Mouse (Mus musculus): ENCODE data around the gene Pmis2. TPM values are rescaled to one million over a fixed set of nuclear protein-coding genes. Genes with fewer than 3 reads are reported as not detected.

Pmis2 gene
- polyA plus RNA-seq, 1 experiment from 2014 or later, result not detected

- H3K9ac ChIP-seq (replicated peaks; ENCODE audit: low read depth, low read length), result peak within 1 kb of the TSS; percentile 82
- H3K9me3 ChIP-seq (ENCODE audit: control insufficient read depth, low read depth, low read length), result no peaks in the 10 kb centered on the region
- no peaks in the 10 kb centered on the region for H3K27me3 ChIP-seq (ENCODE audit: control insufficient read depth, insufficient read depth, low read length)
- peak within 1 kb of the TSS; percentile 73 for H3K4me2 ChIP-seq (replicated peaks; ENCODE audit: low read depth, low read length)
- H3K36me3 ChIP-seq (ENCODE audit: control insufficient read depth, insufficient read depth, low read length), result peaks cover 25% of the 10 kb centered on the region
- no peak within 1 kb of the TSS for H3K27ac ChIP-seq (ENCODE audit: low read length)
- WGBS, result 2% methylated on average over 44 of the region's 44 CpGs
- H3K4me1 ChIP-seq (ENCODE audit: control insufficient read depth, insufficient read depth, low read length), result peaks cover 6% of the 10 kb centered on the region; the same call in 1 of the 2 replicates
- peak within 1 kb of the TSS; percentile 88 for H3K4me3 ChIP-seq (ENCODE audit: low read depth, low read length)
- ATAC-seq (ENCODE audit: insufficient number of reproducible peaks, insufficient read depth, low FRiP score, low read depth), result peak; percentile 95
These were observed 45.6 kb downstream of the Pmis2 start, which contains the start of gene Cox6b1 for GRCm38 (mm10) chr7:30625530-30626384. Gene Cox6b1, minus strand, starts transcription at chr7:30626151.

Other genes with a start within 250 kb of the Pmis2 start
- 2.0 and 2.7 TPM in 2 replicates for gene Nfkbid, start 249.9 kb downstream of the Pmis2 start, polyA plus RNA-seq (2014; fragmentation: Nextera tagmentation; extraction: Ambion mirVana)
- gene Aplp1, start 226.1 kb downstream of the Pmis2 start, polyA plus RNA-seq (2014; fragmentation: Nextera tagmentation; extraction: Ambion mirVana), result 37.4 and 39.0 TPM in 2 replicates
- gene Kirrel2, start 213.9 kb downstream of the Pmis2 start, polyA plus RNA-seq (2014; fragmentation: Nextera tagmentation; extraction: Ambion mirVana), result 0.45 and 1.2 TPM in 2 replicates
- 0.70 TPM in 1 of 2 replicates, not detected in the other for gene Nphs1, start 213.3 kb downstream of the Pmis2 start, polyA plus RNA-seq (2014; fragmentation: Nextera tagmentation; extraction: Ambion mirVana)
- not detected in 2 replicates for gene Prodh2, start 178.0 kb downstream of the Pmis2 start, polyA plus RNA-seq (2014; fragmentation: Nextera tagmentation; extraction: Ambion mirVana)
- gene Arhgap33, start 136.5 kb downstream of the Pmis2 start, polyA plus RNA-seq (2014; fragmentation: Nextera tagmentation; extraction: Ambion mirVana), result 13.2 and 13.4 TPM in 2 replicates
- gene Hspb6, start 119.4 kb downstream of the Pmis2 start, polyA plus RNA-seq (2014; fragmentation: Nextera tagmentation; extraction: Ambion mirVana), result 47.3 and 49.0 TPM in 2 replicates
- 18.7 and 22.8 TPM in 2 replicates for gene Proser3, start 119.3 kb downstream of the Pmis2 start, polyA plus RNA-seq (2014; fragmentation: Nextera tagmentation; extraction: Ambion mirVana)
- 40.8 and 43.7 TPM in 2 replicates for gene Lin37, start 111.8 kb downstream of the Pmis2 start, polyA plus RNA-seq (2014; fragmentation: Nextera tagmentation; extraction: Ambion mirVana)
- gene U2af1l4, start 108.3 kb downstream of the Pmis2 start, polyA plus RNA-seq (2014; fragmentation: Nextera tagmentation; extraction: Ambion mirVana), result 95.9 and 96.6 TPM in 2 replicates
- 7.1 and 10.0 TPM in 2 replicates for gene Gm49396, start 108.3 kb downstream of the Pmis2 start, polyA plus RNA-seq (2014; fragmentation: Nextera tagmentation; extraction: Ambion mirVana)
- gene Psenen, start 108.0 kb downstream of the Pmis2 start, polyA plus RNA-seq (2014; fragmentation: Nextera tagmentation; extraction: Ambion mirVana), result 113 and 117 TPM in 2 replicates
- 1.3 and 2.6 TPM in 2 replicates for gene Igflr1, start 106.2 kb downstream of the Pmis2 start, polyA plus RNA-seq (2014; fragmentation: Nextera tagmentation; extraction: Ambion mirVana)
- gene Kmt2b, start 82.9 kb downstream of the Pmis2 start, polyA plus RNA-seq (2014; fragmentation: Nextera tagmentation; extraction: Ambion mirVana), result 13.2 and 14.2 TPM in 2 replicates
- 0.27 and 0.43 TPM in 2 replicates for gene Zbtb32, start 72.7 kb downstream of the Pmis2 start, polyA plus RNA-seq (2014; fragmentation: Nextera tagmentation; extraction: Ambion mirVana)
- 6.6 and 7.7 TPM in 2 replicates for gene Upk1a, start 58.8 kb downstream of the Pmis2 start, polyA plus RNA-seq (2014; fragmentation: Nextera tagmentation; extraction: Ambion mirVana)
- 976 and 1,066 TPM in 2 replicates for gene Cox6b1, start 45.5 kb downstream of the Pmis2 start, polyA plus RNA-seq (2014; fragmentation: Nextera tagmentation; extraction: Ambion mirVana)
- not detected in 2 replicates for gene Etv2, start 35.8 kb downstream of the Pmis2 start, polyA plus RNA-seq (2014; fragmentation: Nextera tagmentation; extraction: Ambion mirVana)
- gene Rbm42, start 21.3 kb downstream of the Pmis2 start, polyA plus RNA-seq (2014; fragmentation: Nextera tagmentation; extraction: Ambion mirVana), result 85.7 and 96.8 TPM in 2 replicates
- gene Haus5, start 6.6 kb downstream of the Pmis2 start, polyA plus RNA-seq (2014; fragmentation: Nextera tagmentation; extraction: Ambion mirVana), result 48.5 and 50.5 TPM in 2 replicates
- 0.91 and 2.0 TPM in 2 replicates for gene 2200002J24Rik, start 27.3 kb upstream of the Pmis2 start, polyA plus RNA-seq (2014; fragmentation: Nextera tagmentation; extraction: Ambion mirVana)
- gene Atp4a, start 40.6 kb upstream of the Pmis2 start, polyA plus RNA-seq (2014; fragmentation: Nextera tagmentation; extraction: Ambion mirVana), result 1.8 and 2.3 TPM in 2 replicates
- 210 and 215 TPM in 2 replicates for gene Tmem147, start 57.9 kb upstream of the Pmis2 start, polyA plus RNA-seq (2014; fragmentation: Nextera tagmentation; extraction: Ambion mirVana)
- 0.29 and 0.74 TPM in 2 replicates for gene Gapdhs, start 72.1 kb upstream of the Pmis2 start, polyA plus RNA-seq (2014; fragmentation: Nextera tagmentation; extraction: Ambion mirVana)
- 0.91 and 1.1 TPM in 2 replicates for gene Sbsn, start 79.9 kb upstream of the Pmis2 start, polyA plus RNA-seq (2014; fragmentation: Nextera tagmentation; extraction: Ambion mirVana)
- 5.9 and 14.6 TPM in 2 replicates for gene Dmkn, start 92.2 kb upstream of the Pmis2 start, polyA plus RNA-seq (2014; fragmentation: Nextera tagmentation; extraction: Ambion mirVana)
- gene Krtdap, start 116.3 kb upstream of the Pmis2 start, polyA plus RNA-seq (2014; fragmentation: Nextera tagmentation; extraction: Ambion mirVana), result 9.2 and 20.2 TPM in 2 replicates
- 0.55 and 3.4 TPM in 2 replicates for gene Ffar2, start 152.2 kb upstream of the Pmis2 start, polyA plus RNA-seq (2014; fragmentation: Nextera tagmentation; extraction: Ambion mirVana)
- 0.41 TPM in 1 of 2 replicates, not detected in the other for gene Ffar3, start 184.6 kb upstream of the Pmis2 start, polyA plus RNA-seq (2014; fragmentation: Nextera tagmentation; extraction: Ambion mirVana)
- gene Ffar1, start 190.0 kb upstream of the Pmis2 start, polyA plus RNA-seq (2014; fragmentation: Nextera tagmentation; extraction: Ambion mirVana), result not detected in 2 replicates
- 0.35 and 0.80 TPM in 2 replicates for gene Cd22, start 208.7 kb upstream of the Pmis2 start, polyA plus RNA-seq (2014; fragmentation: Nextera tagmentation; extraction: Ambion mirVana)
- gene Mag, start 243.3 kb upstream of the Pmis2 start, polyA plus RNA-seq (2014; fragmentation: Nextera tagmentation; extraction: Ambion mirVana), result 0.10 and 0.74 TPM in 2 replicates

All from stomach, embryonic 14.5 days (tissue).